Mouse (Mus musculus): ENCODE results near the gene Nup107.
"Not testable (repeated sequence)": the region's sequence is repeated elsewhere in the genome, so short reads cannot be mapped to it uniquely, and the experiment has no call there.

Gene Nup107

DNA sequence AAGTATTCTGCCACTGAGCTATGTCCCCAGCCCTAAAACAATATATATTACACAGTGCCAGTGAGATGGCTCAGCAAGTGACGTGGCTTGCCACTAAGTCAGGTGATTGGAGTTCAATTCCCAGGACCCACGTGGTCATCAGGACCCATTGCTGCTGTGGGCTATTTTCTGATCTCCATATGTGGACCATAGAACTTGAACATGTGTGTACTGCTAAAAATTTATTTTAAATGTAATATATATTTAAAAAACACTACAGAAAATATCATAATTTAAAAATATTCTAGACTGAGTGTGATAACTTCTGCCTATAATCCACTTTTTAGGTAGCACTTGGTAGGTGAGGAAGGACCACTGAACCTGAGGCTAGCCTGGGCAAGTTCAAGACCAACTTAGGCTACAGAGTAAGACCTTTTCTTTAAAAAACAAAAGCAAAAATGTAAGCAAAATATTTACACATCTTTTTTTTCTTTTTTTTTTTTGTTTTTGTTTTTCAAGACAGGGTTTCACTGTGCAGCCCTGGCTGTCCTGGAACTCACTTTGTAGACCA, 30.1 kb downstream of the Nup107 start:
- no peak for DNase-seq

DNA sequence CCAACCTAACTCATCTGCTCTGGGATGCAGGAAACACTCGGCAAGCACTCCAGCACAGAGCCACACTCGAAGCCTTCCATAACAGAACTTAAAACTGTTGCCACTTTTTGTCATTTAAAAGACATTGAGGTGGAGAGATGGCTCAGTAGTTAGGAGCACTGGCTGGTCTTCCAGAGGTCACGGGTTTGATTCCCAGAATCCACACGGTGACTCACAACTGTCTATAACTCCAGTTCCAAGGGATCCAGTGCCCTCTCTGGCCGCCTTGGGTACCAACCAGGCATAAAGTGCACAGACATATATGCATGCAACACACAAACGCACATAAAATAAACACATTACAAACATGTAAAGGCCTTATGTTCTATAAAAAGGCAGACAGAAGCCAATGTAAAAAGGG, 31.0 kb downstream of the Nup107 start:
- no peak for DNase-seq

DNA sequence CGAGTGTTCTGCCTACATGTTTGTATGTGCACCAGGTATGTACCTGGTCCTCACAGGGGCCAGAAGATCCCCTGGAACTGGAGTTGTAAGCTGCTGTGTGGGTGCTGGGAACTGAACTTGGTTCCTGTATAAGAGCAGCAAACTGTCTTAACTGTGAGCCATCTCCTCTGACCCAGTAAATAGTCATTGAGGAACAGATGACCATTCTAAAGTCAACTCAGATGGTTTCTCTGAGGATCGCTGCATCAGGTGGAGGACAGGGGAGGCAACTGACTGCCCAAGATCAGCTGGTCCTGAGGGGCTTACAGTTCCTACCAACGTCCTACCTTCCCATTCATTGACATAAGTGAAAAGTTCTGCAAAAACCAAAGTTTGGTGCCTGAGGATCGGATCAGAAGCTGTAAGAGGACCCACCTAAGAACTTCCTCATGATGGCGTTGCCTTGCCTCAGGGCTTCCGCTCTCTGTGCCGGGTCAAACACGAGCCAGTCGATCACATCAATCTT, 31.6 kb downstream of the Nup107 start:
- no peak for DNase-seq

GRCm38 (mm10) chr10:117759844-117760630, 32.5 kb downstream of the Nup107 start:
- DNase-seq = no peak

GRCm38 (mm10) chr10:117758749-117759727, 33.5 kb downstream of the Nup107 start:
- DNase-seq = no peak

- DNase-seq = not testable (repeated sequence)
Observed at GRCm38 (mm10) chr10:117758344-117758743, 34.2 kb downstream of the Nup107 start.

GRCm38 (mm10) chr10:117757796-117758342, 34.6 kb downstream of the Nup107 start:
- no peak for DNase-seq

DNA sequence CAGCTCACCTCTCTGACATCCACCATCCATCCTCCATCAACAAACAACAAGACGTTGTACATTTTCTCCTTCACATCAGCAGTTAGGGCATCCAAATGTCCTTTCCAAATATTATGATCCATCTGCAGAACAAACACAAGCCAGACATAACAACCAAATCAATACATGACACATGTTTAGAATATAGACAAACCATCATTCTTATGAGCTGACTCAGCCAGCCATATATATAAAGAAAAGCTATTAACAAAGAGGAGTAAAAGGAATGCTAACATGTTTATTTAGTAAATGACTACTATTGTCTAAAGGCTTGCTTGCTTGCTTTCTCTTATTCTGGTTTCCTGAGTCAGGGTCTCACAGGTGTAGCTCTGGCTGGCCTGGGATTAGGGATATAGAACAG, 35.2 kb downstream of the Nup107 start:
- no peak for DNase-seq

DNA sequence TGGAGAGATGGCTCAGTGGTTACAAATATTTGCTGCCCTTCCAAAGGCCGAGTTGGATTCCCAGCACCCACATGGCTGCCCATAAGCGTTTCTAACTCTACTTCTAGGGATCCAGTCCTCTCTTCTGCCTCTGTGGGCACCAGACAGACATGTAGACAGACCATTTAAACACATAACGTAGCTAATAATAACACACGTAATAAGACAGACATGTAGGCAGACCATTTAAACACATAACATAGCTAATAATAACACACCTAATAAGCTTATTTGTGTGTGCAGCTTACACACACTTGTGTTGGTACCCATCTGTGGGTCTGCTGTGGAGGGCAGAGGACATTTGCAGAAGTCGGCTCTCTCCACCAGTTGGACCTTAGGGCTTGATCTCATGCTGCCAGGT, 35.7 kb downstream of the Nup107 start:
- DNase-seq = no peak

DNA sequence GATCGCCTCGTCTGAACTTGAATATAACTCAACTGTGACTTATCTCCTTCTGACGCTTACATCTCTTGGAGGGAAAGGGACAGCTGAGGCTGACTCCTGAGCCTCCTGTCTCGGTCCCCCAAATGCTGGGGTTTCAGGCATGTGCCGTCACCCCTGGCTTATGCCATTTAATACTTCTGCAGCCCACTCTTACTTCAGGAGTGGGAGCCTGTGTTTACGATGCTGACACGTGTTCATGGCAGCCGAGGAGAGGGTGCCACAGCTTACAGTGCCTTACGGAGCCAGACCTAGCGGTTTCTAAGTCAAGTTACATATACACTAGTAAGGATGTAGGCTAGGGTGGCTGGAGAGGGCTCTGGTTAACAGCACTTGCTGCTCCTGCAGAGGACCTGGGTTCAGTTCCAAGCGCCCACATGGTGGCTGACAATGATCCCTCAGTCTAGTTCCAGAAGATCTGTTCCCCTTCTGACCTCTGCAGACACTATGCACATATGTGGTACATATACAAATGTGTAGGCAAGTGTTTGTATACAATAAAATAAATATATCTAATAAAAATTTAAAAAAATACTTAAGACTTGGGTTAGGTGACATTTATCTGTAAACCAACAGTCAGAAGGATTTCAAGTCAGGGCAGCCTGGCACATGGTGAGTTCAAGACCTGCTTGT, 36.6 kb downstream of the Nup107 start:
- no peak for DNase-seq

- DNase-seq = no peak
Observed at GRCm38 (mm10) chr10:117755086-117755798, 37.3 kb downstream of the Nup107 start.

GRCm38 (mm10) chr10:117754609-117754940, 37.9 kb downstream of the Nup107 start:
- DNase-seq = no peak

DNA sequence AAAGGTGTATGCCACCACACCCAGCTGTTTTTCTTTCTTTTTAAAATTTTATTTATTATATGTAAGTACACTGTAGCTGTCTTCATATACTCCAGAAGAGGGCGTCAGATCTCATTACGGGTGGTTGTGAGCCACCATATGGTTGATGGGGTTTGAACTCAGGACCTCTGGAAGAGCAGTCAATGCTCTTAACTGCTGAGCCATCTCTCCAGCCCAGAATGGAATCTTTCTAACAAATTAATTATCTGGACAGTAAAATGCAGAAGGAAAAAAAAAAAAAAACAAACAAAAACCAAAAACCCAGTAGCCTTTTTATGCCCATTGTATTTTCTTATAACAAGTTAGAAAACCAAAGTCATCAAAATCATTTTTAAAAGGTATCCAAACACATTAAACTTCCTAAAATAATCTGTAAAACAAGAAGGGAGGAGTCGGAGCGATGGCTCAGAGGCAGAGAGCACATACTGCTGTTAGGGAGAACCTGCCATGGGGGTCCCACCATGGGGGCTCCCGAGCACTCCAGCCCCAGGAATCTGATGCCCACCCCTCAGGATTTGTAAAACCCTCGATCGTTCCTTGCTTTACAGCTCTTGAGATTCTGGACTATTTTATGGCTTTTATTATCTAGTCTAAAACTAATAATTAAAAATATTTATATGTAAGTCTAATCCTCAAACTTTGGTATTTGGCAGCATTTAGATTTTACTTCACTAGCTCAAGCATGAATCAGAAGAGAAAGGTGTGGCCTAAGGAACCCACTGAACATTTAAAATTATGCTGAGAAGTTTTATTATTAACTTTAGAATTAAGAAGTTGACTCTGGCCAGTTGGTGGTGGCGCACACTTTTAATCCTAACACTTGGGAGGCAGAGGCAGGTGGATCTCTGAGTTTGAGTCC, 38.5 kb downstream of the Nup107 start:
- no peak for DNase-seq

GRCm38 (mm10) chr10:117752851-117753647, 39.5 kb downstream of the Nup107 start:
- no peak for DNase-seq

GRCm38 (mm10) chr10:117752304-117752821, 40.1 kb downstream of the Nup107 start:
- DNase-seq = no peak

GRCm38 (mm10) chr10:117751744-117752143, 40.8 kb downstream of the Nup107 start:
- DNase-seq = no peak

GRCm38 (mm10) chr10:117751282-117751610, 41.3 kb downstream of the Nup107 start:
- no peak for DNase-seq

DNA sequence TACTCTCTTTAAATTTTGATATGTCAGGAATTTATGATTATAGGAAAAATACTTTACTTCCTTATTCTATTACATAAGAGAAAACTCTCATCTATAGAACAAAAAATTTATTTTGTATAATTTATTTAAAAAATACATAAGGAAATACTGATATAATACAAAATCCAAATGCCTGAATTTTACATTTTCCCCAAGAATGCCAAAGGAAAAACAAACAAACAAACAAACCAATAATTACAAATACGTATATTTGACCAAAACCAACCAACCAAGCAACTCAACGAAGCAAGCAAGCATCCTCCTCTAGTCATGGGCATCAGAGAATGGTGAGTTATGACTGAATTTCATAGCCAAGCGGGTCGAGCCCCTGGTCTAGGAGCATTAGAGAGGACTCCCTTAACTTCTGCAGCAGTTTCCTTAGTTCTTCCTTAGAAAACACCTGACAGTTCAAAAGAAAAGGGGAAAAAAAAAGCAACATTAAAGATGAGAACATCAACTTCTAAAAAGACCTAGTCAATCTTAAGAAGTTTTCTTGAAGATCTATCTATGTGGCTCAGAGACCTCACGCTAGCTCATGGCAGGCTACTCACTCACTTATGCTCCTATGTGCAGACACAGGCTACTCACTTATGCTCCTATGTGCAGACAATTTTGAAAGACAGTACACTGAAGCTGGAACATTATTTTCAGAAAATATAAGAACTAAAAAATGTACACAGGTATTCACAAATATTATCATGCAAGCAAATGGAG, 41.8 kb downstream of the Nup107 start:
- DNase-seq = no peak

GRCm38 (mm10) chr10:117749787-117750343, 42.6 kb downstream of the Nup107 start:
- no peak for DNase-seq

Measured in lung, postnatal 10 days (tissue).